Mouse (Mus musculus) neural tube, embryonic 12.5 days (tissue): ENCODE measurements around the gene Tysnd1. TPM values are rescaled to one million over a fixed set of nuclear protein-coding genes. Genes with fewer than 3 reads are reported as not detected.

ENCODE experiments used
- ATAC-seq: fragments of 200-750 bp; cut with Nextera tagmentation; 2 replicates; pipeline ENCODE4 v1.8.0; 2017; ENCODE audit warnings: low read depth, mild to moderate bottlenecking, moderate TSS enrichment, moderate library complexity; ENCODE audit not compliant: low FRiP score
- H3K27ac ChIP-seq: fragments of 300-500 bp; sonication (generic); 2 replicates; pipeline ENCODE4 v1.5.1; 2016
- H3K27me3 ChIP-seq: fragments of 300-500 bp; sonication (generic); replicated peaks from 2 replicates; pipeline ENCODE4 v1.6.1; 2016; ENCODE audit warnings: mild to moderate bottlenecking
- H3K36me3 ChIP-seq: fragments of 300-500 bp; sonication (generic); 2 replicates; pipeline ENCODE4 v1.6.1; 2016; ENCODE audit warnings: mild to moderate bottlenecking
- H3K4me1 ChIP-seq: fragments of 300-500 bp; sonication (generic); 2 replicates; pipeline ENCODE4 v1.6.1; 2016
- H3K4me2 ChIP-seq: fragments of 300-500 bp; sonication (generic); replicated peaks from 2 replicates; pipeline ENCODE4 v1.6.1; 2016; ENCODE audit warnings: mild to moderate bottlenecking
- H3K4me3 ChIP-seq: fragments of 300-500 bp; sonication (generic); 2 replicates; pipeline ENCODE4 v1.5.1; 2016
- H3K9ac ChIP-seq: fragments of 300-500 bp; sonication (generic); 2 replicates; pipeline ENCODE4 v1.6.1; 2016; ENCODE audit warnings: mild to moderate bottlenecking
- H3K9me3 ChIP-seq: fragments of 300-500 bp; sonication (generic); 2 replicates; pipeline ENCODE4 v1.6.1; 2016; ENCODE audit warnings: mild to moderate bottlenecking
- WGBS: fragments of 180-500 bp; shearing (Covaris S2); methylation state at CpG from one replicate; pipeline ENCODE4 v1.1.7; 2016; 5-methylcytosine and 5-hydroxymethylcytosine counted together
- polyA plus RNA-seq: library from polyadenylated mRNA; unstranded; fragments of >200 nt; fragmentation: Nextera tagmentation; extraction: Ambion mirVana; gene quantifications from 2 replicates; pipeline ENCODE4 v1.2.1, GENCODE M21; 2016

Gene Tysnd1
- polyA plus RNA-seq, 1 experiment from 2014 or later, result 38.6 TPM

- no peak overlapping the region for H3K4me2 ChIP-seq
- H3K36me3 ChIP-seq, result no peaks in the 10 kb centered on the region
- no peak overlapping the region for H3K4me3 ChIP-seq
- H3K27me3 ChIP-seq, result 0 out of 2 replicates have a peak, but pooled peaks cover 4% of the 10 kb centered on the region
- H3K9ac ChIP-seq, result no peak overlapping the region
- 85% methylated on average over 3 of the region's 3 CpGs for WGBS
- no peak overlapping the region for H3K27ac ChIP-seq
- no peaks in the 10 kb centered on the region for H3K9me3 ChIP-seq
- H3K4me1 ChIP-seq, result no peaks in the 10 kb centered on the region
- no peak for ATAC-seq
These were observed 26.9 kb downstream of the Tysnd1 start for GRCm38 (mm10) chr10:61722215-61722614.

DNA sequence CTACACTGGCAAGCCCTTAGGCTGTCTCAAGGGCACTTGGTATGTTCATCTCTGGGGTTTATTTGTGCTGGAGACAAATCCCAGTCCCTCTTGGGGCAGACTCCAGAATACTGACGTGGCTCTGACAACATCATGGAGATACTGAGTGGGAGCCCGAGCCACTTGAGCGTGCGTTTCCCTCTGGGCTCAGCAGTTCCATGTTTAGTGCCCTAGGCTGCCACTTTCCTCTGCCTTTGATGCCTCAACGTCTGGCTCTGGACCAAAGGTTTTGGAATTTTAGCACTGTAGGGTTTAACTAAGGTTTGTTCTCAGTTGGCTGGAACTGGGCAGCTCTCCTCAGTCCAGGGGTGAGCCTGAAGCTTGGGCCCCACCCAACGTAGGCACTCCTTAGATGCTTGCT, 28.0 kb downstream of the Tysnd1 start:
- 0 out of 2 replicates have a peak, but pooled peaks cover 4% of the 10 kb centered on the region for H3K27me3 ChIP-seq
- H3K4me1 ChIP-seq, result no peaks in the 10 kb centered on the region
- no peak overlapping the region for H3K4me3 ChIP-seq
- H3K36me3 ChIP-seq, result no peaks in the 10 kb centered on the region
- no peak overlapping the region for H3K4me2 ChIP-seq
- no peak overlapping the region for H3K9ac ChIP-seq
- no peaks in the 10 kb centered on the region for H3K9me3 ChIP-seq
- WGBS, result 77% methylated on average over 6 of the region's 6 CpGs
- ATAC-seq, result no peak
- H3K27ac ChIP-seq, result no peak overlapping the region

- Histone ChIP-seq H3K27ac (no peak overlapping the region), H3K9ac (no peak overlapping the region), H3K4me2 (no peak overlapping the region), H3K27me3 (no peaks in the 10 kb centered on the region), H3K9me3 (0 out of 2 replicates have a peak, but pooled peaks cover 6% of the 10 kb centered on the region), H3K4me1 (no peaks in the 10 kb centered on the region), H3K36me3 (no peaks in the 10 kb centered on the region), H3K4me3 (no peak overlapping the region)
- 59% methylated on average over 11 of the region's 11 CpGs for WGBS
- ATAC-seq, result no peak
These were observed 33.9 kb downstream of the Tysnd1 start for GRCm38 (mm10) chr10:61729181-61729580.

DNA sequence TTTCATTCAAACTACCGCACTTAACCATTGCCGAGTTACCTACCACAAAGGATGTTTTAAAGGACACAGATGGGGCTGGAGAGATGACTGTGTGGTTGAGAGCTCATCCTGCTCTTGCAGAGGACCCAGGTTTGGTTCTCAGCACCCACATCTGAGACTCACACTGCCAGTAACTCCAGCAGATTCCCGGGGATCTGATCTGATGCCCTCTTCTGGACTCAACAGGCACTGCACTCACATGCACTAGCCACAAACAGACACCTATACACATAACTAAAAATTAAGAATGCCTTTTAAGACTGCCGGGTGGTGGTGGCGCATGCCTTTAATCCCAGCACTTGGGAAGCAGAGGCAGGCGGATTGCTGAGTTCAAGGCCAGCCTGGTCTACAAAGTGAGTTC, 34.9 kb downstream of the Tysnd1 start:
- no peak for ATAC-seq
- H3K4me2 ChIP-seq, result no peak overlapping the region
- no peak overlapping the region for H3K4me3 ChIP-seq
- H3K36me3 ChIP-seq, result no peaks in the 10 kb centered on the region
- H3K27ac ChIP-seq, result no peak overlapping the region
- no peaks in the 10 kb centered on the region for H3K27me3 ChIP-seq
- no peak overlapping the region for H3K9ac ChIP-seq
- 0 out of 2 replicates have a peak, but pooled peaks cover 6% of the 10 kb centered on the region for H3K9me3 ChIP-seq
- H3K4me1 ChIP-seq, result no peaks in the 10 kb centered on the region
- WGBS, result 97% methylated on average over 6 of the region's 6 CpGs

DNA sequence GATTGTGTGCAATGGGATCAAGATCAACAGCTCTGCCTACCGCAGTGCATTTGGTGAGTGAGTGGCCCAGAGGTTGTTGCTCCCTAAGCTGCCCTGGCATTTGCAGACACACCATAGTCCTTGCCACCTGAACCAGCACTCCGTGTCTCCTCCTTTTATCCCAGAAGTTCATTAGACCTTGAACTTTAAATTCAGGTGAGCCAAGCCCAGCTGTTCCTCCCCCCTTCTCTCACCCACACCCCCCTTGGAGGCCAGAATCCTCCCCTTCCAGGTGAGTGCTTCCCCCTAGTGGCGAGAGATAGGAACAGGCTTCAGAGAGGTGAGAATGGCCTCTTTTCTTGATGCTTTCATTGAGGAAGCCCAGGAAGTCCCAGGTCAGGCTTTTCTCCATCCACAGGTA, 39.1 kb downstream of the Tysnd1 start:
- Histone ChIP-seq H3K4me3 (no peak overlapping the region), H3K9ac (no peak overlapping the region), H3K9me3 (0 out of 2 replicates have a peak, but pooled peaks cover 6% of the 10 kb centered on the region), H3K36me3 (peaks cover 29% of the 10 kb centered on the region), H3K27me3 (no peaks in the 10 kb centered on the region), H3K4me2 (no peak overlapping the region), H3K27ac (no peak overlapping the region), H3K4me1 (no peaks in the 10 kb centered on the region)
- 45% methylated on average over 3 of the region's 3 CpGs for whole genome bisulfite sequencing
- no peak for ATAC-seq

DNA sequence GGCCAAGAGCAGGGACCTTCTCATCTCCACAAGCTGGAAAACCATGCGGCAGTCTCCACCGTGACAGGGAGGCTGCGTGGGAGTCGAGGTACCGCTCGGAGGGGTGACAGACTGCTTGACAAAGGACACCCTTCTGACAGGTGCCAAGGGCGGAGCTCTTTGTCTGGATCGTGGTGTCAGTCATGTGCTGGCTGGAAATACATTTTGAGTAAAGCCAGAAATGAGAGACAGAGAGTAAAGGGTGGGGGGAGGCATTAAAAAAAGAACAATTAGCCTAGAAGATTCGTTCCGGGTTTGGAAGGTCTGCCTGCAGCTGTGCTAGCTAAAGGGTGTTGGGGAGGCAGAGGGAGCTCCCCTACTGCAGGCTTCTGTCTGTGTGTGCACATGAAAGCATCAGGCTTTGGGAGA, 41.4 kb downstream of the Tysnd1 start:
- Histone ChIP-seq H3K36me3 (peaks cover 52% of the 10 kb centered on the region), H3K4me3 (no peak overlapping the region), H3K9ac (no peak overlapping the region), H3K4me1 (no peaks in the 10 kb centered on the region), H3K27ac (no peak overlapping the region), H3K4me2 (no peak overlapping the region), H3K9me3 (no peaks in the 10 kb centered on the region), H3K27me3 (no peaks in the 10 kb centered on the region)
- no peak for ATAC-seq
- 82% methylated on average over 10 of the region's 10 CpGs for WGBS

DNA sequence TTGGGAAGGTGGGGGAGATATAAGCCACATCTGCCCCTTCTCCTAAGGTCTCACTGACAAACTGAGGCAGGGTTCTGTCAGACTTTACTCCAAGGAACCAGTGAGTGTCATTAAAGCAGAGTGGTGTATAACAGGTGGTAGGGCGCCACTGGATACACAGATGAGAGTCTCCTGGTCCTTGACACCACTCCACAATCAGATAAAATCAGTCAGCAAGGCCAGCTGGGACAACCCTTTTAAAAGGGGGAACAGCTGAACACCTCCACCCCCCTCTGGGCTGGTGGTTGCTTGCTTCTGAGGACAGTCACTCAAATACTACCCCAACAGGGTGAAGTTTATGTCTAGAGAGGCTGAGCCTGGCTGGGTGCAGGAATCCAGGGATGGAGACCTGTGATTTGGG, 42.2 kb downstream of the Tysnd1 start:
- Histone ChIP-seq H3K9ac (no peak overlapping the region), H3K9me3 (no peaks in the 10 kb centered on the region), H3K36me3 (peaks cover 60% of the 10 kb centered on the region), H3K27ac (no peak overlapping the region), H3K4me3 (no peak overlapping the region), H3K27me3 (no peaks in the 10 kb centered on the region), H3K4me1 (no peaks in the 10 kb centered on the region), H3K4me2 (no peak overlapping the region)
- WGBS, result 94% methylated on average over 1 of the region's 1 CpGs
- ATAC-seq, result no peak

GRCm38 (mm10) chr10:61738126-61738525, 42.8 kb downstream of the Tysnd1 start:
- Histone ChIP-seq H3K4me3 (no peak overlapping the region), H3K9me3 (no peaks in the 10 kb centered on the region), H3K36me3 (peaks cover 66% of the 10 kb centered on the region), H3K27ac (no peak overlapping the region), H3K27me3 (no peaks in the 10 kb centered on the region), H3K4me1 (no peaks in the 10 kb centered on the region), H3K4me2 (no peak overlapping the region), H3K9ac (no peak overlapping the region)
- 93% methylated on average over 4 of the region's 4 CpGs for WGBS
- ATAC-seq, result no peak

DNA sequence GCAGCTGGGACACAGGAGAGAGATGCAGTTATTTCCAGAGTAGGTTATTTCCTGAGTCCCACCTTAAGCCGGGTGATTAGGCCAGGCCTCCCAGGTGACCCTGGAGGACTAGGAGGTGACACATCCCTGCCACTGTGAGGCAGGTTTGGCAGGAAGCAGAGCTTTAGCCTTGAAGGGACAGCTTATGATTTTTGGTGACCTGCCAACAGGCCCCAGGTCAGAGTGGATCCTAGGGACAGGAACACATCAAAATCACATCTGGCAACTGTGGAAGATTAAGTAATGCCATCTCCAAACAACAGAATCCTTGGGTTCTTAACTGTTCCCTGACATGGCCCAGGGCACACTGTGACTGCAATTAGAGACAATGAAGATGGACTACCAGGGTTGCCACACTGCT, 46.0 kb downstream of the Tysnd1 start:
- Histone ChIP-seq H3K27ac (no peak overlapping the region), H3K4me2 (no peak overlapping the region), H3K27me3 (no peaks in the 10 kb centered on the region), H3K4me1 (no peaks in the 10 kb centered on the region), H3K36me3 (peaks cover 98% of the 10 kb centered on the region), H3K9ac (no peak overlapping the region), H3K4me3 (no peak overlapping the region), H3K9me3 (no peaks in the 10 kb centered on the region)
- no peak for ATAC-seq
- WGBS, result 82% methylated on average over 1 of the region's 1 CpGs

DNA sequence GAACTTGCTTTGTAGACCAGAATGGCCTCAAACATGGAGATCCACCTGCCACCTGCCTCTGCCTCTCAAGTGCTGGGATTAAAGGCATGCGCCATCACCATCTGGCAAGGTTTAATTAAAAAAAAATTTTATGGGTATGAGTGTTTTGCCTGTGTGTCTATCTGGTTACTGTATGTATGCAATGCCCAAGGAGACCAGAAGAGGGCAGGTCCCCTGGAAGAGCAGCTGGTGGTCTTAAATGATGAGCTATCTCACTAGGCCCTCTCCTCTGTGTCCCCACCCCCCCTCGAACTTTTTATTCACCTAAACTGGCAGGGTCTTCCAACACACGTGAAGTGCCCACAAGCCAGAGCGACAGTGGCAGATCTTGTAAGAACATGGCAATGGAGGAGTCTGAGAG, 46.6 kb downstream of the Tysnd1 start:
- WGBS, result 89% methylated on average over 4 of the region's 4 CpGs
- no peaks in the 10 kb centered on the region for H3K27me3 ChIP-seq
- no peak overlapping the region for H3K4me2 ChIP-seq
- H3K36me3 ChIP-seq, result peaks cover 99% of the 10 kb centered on the region
- H3K27ac ChIP-seq, result no peak overlapping the region
- no peaks in the 10 kb centered on the region for H3K4me1 ChIP-seq
- no peak for ATAC-seq
- H3K9ac ChIP-seq, result no peak overlapping the region
- no peak overlapping the region for H3K4me3 ChIP-seq
- H3K9me3 ChIP-seq, result no peaks in the 10 kb centered on the region

- WGBS, result 94% methylated on average over 8 of the region's 8 CpGs
- peaks cover 99% of the 10 kb centered on the region for H3K36me3 ChIP-seq
- no peak overlapping the region for H3K4me2 ChIP-seq
- H3K27me3 ChIP-seq, result no peaks in the 10 kb centered on the region
- no peak overlapping the region for H3K4me3 ChIP-seq
- H3K9ac ChIP-seq, result no peak overlapping the region
- H3K27ac ChIP-seq, result no peak overlapping the region
- H3K4me1 ChIP-seq, result no peaks in the 10 kb centered on the region
- H3K9me3 ChIP-seq, result no peaks in the 10 kb centered on the region
- ATAC-seq, result no peak
These were observed 47.0 kb downstream of the Tysnd1 start for GRCm38 (mm10) chr10:61742336-61742735.

GRCm38 (mm10) chr10:61745133-61745532, 49.8 kb downstream of the Tysnd1 start:
- Histone ChIP-seq H3K27ac (no peak overlapping the region), H3K27me3 (no peaks in the 10 kb centered on the region), H3K4me2 (no peak overlapping the region), H3K9ac (no peak overlapping the region), H3K4me3 (no peak overlapping the region), H3K36me3 (peaks cover 97% of the 10 kb centered on the region), H3K9me3 (no peaks in the 10 kb centered on the region), H3K4me1 (no peaks in the 10 kb centered on the region)
- ATAC-seq, result no peak
- WGBS, result 93% methylated on average over 4 of the region's 4 CpGs

GRCm38 (mm10) chr10:61747302-61747701, 52.0 kb downstream of the Tysnd1 start:
- no peak overlapping the region for H3K27ac ChIP-seq
- no peaks in the 10 kb centered on the region for H3K4me1 ChIP-seq
- H3K4me3 ChIP-seq, result no peak overlapping the region
- no peak overlapping the region for H3K9ac ChIP-seq
- 92% methylated on average over 13 of the region's 13 CpGs for WGBS
- H3K4me2 ChIP-seq, result no peak overlapping the region
- ATAC-seq, result no peak
- H3K36me3 ChIP-seq, result peaks cover 95% of the 10 kb centered on the region
- no peaks in the 10 kb centered on the region for H3K27me3 ChIP-seq
- no peaks in the 10 kb centered on the region for H3K9me3 ChIP-seq
